Mouse (Mus musculus) kidney, postnatal 0 days (tissue): Measurements from ENCODE around the gene Rps6ka5. TPM values are rescaled to one million over a fixed set of nuclear protein-coding genes. Genes with fewer than 3 reads are reported as not detected.

Source experiments
- ATAC-seq: fragments of 200-750 bp; cut with Nextera tagmentation; replicated peaks from 2 replicates; pipeline ENCODE4 v1.8.0; 2017; ENCODE audit warnings: low read depth, moderate number of reproducible peaks, moderate TSS enrichment, moderate library complexity; ENCODE audit not compliant: low FRiP score
- DNase-seq: peaks from one replicate; pipeline ENCODE4 v3.0.0-alpha.2; 2016; ENCODE audit warnings: low spot score
- H3K27ac ChIP-seq: fragments of 300-500 bp; sonication (generic); 2 replicates; pipeline ENCODE4 v1.5.1; 2014; ENCODE audit warnings: mild to moderate bottlenecking
- H3K27me3 ChIP-seq: fragments of 300-500 bp; sonication (generic); 2 replicates; pipeline ENCODE4 v1.6.1; 2014; ENCODE audit warnings: low read length, mixed read lengths; ENCODE audit not compliant: insufficient read depth
- H3K36me3 ChIP-seq: fragments of 300-500 bp; sonication (generic); 2 replicates; pipeline ENCODE4 v1.6.1; 2014; ENCODE audit warnings: low read length, mixed read lengths; ENCODE audit not compliant: insufficient read depth
- H3K4me1 ChIP-seq: fragments of 300-500 bp; sonication (generic); replicated peaks from 2 replicates; pipeline ENCODE4 v1.6.1; 2014; ENCODE audit warnings: antibody characterized with exemption, low read length, mixed read lengths; ENCODE audit not compliant: insufficient read depth
- H3K4me2 ChIP-seq: fragments of 300-500 bp; sonication (generic); 2 replicates; pipeline ENCODE4 v1.6.1; 2014; ENCODE audit warnings: mild to moderate bottlenecking, low read length, moderate library complexity, mixed read lengths
- H3K4me3 ChIP-seq: fragments of 300-500 bp; sonication (generic); replicated peaks from 2 replicates; pipeline ENCODE4 v1.5.1; 2014; ENCODE audit warnings: low read depth, low read length
- H3K9ac ChIP-seq: fragments of 300-500 bp; sonication (generic); 2 replicates; pipeline ENCODE4 v1.6.1; 2014; ENCODE audit warnings: low read depth, low read length
- H3K9me3 ChIP-seq: fragments of 300-500 bp; sonication (generic); replicated peaks from 2 replicates; pipeline ENCODE4 v1.6.1; 2016; ENCODE audit warnings: low read length, inconsistent platforms, mixed read lengths
- CTCF ChIP-seq: IDR thresholded peaks from 2 replicates; pipeline ENCODE4 v1.5.1; 2016; ENCODE audit warnings: antibody characterized with exemption, low read depth, mild to moderate bottlenecking, moderate library complexity
- WGBS: fragments of 180-500 bp; shearing (Covaris S2); extraction: QIAGEN DNeasy Blood & Tissue Kit; methylation state at CpG from one replicate; pipeline ENCODE4 v1.1.7; 2014; 5-methylcytosine and 5-hydroxymethylcytosine counted together
- polyA plus RNA-seq: library from polyadenylated mRNA; unstranded; fragments of >200 nt; fragmentation: Nextera tagmentation; extraction: Ambion mirVana; gene quantifications from 2 replicates; pipeline ENCODE4 v1.2.1, GENCODE M21; 2015

Rps6ka5 gene
- polyA plus RNA-seq, 1 experiment from 2014 or later: 3.8 TPM

DNA sequence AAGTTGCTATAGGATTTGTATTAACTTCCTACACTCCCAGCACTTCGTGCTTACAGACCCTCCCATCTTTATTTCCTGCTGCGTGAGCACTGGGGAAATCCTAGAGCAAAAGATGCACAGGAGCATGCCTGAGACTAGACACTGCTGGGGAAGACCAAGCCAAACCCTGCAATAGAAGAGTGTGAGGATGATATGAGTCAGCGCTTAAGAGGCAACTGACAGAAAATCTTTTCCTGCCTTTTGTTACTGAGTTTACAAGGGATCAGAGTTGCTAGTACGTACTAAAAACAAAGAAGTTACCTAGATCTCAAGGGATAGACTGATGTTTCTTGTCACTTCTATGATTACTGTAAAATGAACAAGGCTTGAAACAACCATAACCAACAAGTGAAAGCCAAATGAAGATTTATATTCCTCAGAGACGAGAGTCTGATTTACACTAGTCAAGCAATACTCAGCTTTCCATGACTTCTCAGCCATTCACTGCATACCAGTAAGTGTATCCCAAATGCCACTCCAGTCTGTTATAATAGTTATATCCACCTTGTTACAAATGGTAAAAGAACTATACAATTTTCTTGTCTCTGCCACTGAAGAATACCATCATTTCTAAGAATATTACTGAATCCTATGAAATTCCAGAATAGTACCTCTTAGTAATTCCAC, 21.6 kb downstream of the Rps6ka5 start:
- H3K27ac ChIP-seq: no peak overlapping the region
- no peak overlapping the region for H3K4me2 ChIP-seq
- H3K36me3 ChIP-seq: no peaks in the 10 kb centered on the region
- H3K4me3 ChIP-seq: no peak overlapping the region
- H3K9me3 ChIP-seq: no peaks in the 10 kb centered on the region
- 62% methylated on average over 5 of the region's 5 CpGs for WGBS
- no peak overlapping the region for H3K9ac ChIP-seq
- H3K4me1 ChIP-seq: peaks cover 10% of the 10 kb centered on the region; the same call in 1 of the 2 replicates
- ATAC-seq (no peak), DNase-seq (no peak)
- no peak for TF ChIP-seq CTCF
- no peaks in the 10 kb centered on the region for H3K27me3 ChIP-seq

DNA sequence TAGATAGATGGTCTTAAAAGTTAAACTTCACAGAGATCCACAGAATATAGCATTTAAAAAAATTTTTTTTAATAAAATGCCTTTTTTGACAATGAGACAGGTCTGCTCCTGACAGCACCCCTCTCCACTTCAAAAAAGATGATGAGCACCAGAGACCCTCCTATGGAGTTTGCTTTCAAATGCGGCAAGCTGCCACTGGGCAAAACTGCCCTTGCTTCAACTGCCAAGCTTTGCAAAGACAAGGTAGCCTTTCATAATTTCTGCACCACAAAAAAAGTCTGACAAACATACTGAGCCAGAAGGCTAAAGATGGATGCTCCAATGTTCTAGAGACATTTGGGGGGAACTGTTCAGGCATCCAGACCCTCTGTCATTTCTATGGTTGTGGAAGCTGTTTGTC, 28.8 kb downstream of the Rps6ka5 start:
- H3K36me3 ChIP-seq: no peaks in the 10 kb centered on the region
- H3K4me3 ChIP-seq: no peak overlapping the region
- no peaks in the 10 kb centered on the region for H3K9me3 ChIP-seq
- ATAC-seq: no peak
- H3K4me1 ChIP-seq: no peaks in the 10 kb centered on the region
- no peak for TF ChIP-seq CTCF
- no peak overlapping the region for H3K27ac ChIP-seq
- 95% methylated on average over 1 of the region's 1 CpGs for WGBS
- no peak for DNase-seq
- H3K4me2 ChIP-seq: no peak overlapping the region
- H3K9ac ChIP-seq: no peak overlapping the region
- no peaks in the 10 kb centered on the region for H3K27me3 ChIP-seq

DNA sequence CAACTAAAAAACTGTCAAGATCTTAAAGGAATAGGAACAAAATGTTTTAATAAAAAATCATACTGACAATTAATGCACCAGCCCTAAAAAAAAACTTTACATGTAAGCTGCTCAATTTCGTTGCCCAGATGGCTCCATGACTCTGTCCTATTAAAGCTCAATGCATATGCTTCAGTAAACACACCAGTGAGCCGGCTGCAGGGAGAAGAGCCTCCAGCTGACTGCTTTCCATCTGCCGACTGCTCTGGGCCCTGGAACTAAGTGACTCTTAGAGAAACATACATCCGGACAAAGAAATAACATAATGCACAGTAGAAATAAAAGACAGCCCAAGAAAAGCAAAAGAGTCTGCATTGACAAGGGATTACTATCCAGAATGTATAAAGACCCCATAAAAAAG, 30.2 kb downstream of the Rps6ka5 start:
- DNase-seq (no peak), ATAC-seq (no peak)
- Histone ChIP-seq H3K4me2 (no peak overlapping the region), H3K4me1 (no peaks in the 10 kb centered on the region), H3K9ac (no peak overlapping the region), H3K27ac (no peak overlapping the region), H3K4me3 (no peak overlapping the region), H3K9me3 (no peaks in the 10 kb centered on the region), H3K27me3 (no peaks in the 10 kb centered on the region), H3K36me3 (no peaks in the 10 kb centered on the region)
- 30% methylated on average over 4 of the region's 4 CpGs for WGBS
- no peak for TF ChIP-seq CTCF

DNA sequence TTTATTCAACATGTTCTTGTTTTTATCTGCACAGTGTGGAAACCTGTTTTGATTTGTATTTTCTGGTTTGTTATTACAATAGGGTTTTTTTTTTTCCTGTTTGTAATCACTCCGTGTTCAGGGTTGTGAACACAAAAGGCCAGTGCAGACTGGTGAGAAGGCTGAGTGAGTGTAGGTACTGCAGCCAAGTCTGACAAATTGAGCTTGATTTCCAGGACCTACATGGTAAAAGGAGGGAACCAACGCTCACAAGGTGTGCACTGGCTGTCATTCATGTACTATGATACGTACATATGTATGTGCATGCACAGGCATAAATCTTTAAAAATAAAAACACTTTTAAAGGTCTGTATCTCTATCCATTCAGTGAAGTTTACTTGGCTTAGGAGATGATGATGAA, 31.5 kb downstream of the Rps6ka5 start:
- no peaks in the 10 kb centered on the region for H3K9me3 ChIP-seq
- no peak overlapping the region for H3K4me3 ChIP-seq
- ATAC-seq: no peak

DNA sequence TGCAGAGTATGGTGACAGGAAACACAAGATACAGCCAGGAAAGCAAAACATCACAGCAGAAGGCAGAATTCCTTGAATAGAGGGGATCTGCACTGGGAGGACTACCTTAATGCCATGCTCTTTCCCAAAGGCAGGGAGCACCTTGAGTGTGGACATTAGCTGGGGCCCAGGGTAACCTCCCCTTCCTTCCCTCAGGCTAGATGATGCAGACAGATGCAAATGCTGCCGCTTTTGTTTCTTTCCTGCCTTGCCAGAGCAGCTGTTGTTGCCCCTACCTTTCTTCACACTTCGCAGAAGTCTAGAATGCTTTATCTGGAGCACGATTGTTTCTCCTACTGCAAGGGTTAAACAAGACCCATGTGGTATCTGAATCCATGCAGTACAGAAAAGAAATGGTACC, 34.6 kb downstream of the Rps6ka5 start:
- no peak overlapping the region for H3K27ac ChIP-seq
- TF ChIP-seq CTCF: no peak
- no peaks in the 10 kb centered on the region for H3K36me3 ChIP-seq
- no peak overlapping the region for H3K4me3 ChIP-seq
- no peaks in the 10 kb centered on the region for H3K9me3 ChIP-seq
- no peak overlapping the region for H3K4me2 ChIP-seq
- no peaks in the 10 kb centered on the region for H3K27me3 ChIP-seq
- ATAC-seq (no peak), DNase-seq (no peak)
- 64% methylated on average over 3 of the region's 3 CpGs for WGBS
- no peak overlapping the region for H3K9ac ChIP-seq
- no peaks in the 10 kb centered on the region for H3K4me1 ChIP-seq

More for the DNA sequence above, 31.5 kb downstream of the Rps6ka5 start:
- H3K4me1 ChIP-seq: no peaks in the 10 kb centered on the region
- TF ChIP-seq CTCF: no peak
- no peak overlapping the region for H3K9ac ChIP-seq
- H3K36me3 ChIP-seq: no peaks in the 10 kb centered on the region
- WGBS: 75% methylated on average over 3 of the region's 3 CpGs
- H3K27ac ChIP-seq: no peak overlapping the region
- H3K27me3 ChIP-seq: no peaks in the 10 kb centered on the region
- no peak for DNase-seq
- no peak overlapping the region for H3K4me2 ChIP-seq

DNA sequence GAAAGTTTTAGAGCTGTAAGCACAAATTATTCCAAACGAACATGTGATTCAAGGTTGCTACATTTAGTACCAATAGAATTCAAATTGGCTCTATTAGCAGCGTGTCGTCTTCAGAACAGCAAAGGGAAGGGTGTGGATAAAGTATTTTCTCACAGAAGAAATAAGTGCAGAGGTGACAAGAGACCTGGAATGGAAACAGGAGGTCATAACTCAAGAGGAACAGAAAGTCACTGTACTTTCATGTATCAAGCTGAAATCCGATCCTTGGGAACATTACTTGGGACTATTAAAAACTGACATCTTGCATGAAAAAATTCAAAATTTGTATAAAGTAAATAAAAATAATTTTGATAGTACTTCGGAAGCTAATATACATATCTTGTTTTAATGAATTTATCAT, 36.3 kb downstream of the Rps6ka5 start:
- H3K9ac ChIP-seq: no peak overlapping the region
- H3K4me3 ChIP-seq: no peak overlapping the region
- no peaks in the 10 kb centered on the region for H3K4me1 ChIP-seq
- H3K4me2 ChIP-seq: no peak overlapping the region
- H3K27me3 ChIP-seq: no peaks in the 10 kb centered on the region
- H3K36me3 ChIP-seq: no peaks in the 10 kb centered on the region
- TF ChIP-seq CTCF: no peak
- ATAC-seq: no peak
- no peak for DNase-seq
- 63% methylated on average over 5 of the region's 5 CpGs for WGBS
- H3K9me3 ChIP-seq: no peaks in the 10 kb centered on the region
- no peak overlapping the region for H3K27ac ChIP-seq

DNA sequence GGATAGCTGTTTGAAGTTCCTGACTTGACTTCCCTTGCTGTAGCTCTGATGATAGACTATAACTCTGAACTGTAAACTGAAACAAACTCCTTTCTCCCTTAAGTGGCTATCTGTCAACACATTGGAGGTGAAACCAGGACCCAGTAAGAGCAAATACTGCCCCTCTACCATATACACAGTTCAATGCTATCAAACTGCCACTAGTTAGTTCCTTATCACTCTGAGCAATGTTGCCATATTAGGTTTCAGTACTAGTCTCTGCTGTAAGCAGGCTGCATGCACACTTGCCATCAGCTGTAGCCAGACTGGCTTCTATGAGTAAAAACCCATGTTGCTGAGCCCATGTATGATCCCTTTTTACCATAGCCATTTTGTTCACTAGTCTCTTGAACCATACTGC, 38.6 kb downstream of the Rps6ka5 start:
- DNase-seq (no peak), ATAC-seq (no peak)
- Histone ChIP-seq H3K4me2 (no peak overlapping the region), H3K4me3 (no peak overlapping the region), H3K9me3 (no peaks in the 10 kb centered on the region), H3K27ac (no peak overlapping the region), H3K4me1 (no peaks in the 10 kb centered on the region), H3K9ac (no peak overlapping the region), H3K36me3 (no peaks in the 10 kb centered on the region), H3K27me3 (no peaks in the 10 kb centered on the region)
- no peak for TF ChIP-seq CTCF
